Mouse (Mus musculus): Measurements from ENCODE around the gene Uqcc2. TPM values are rescaled to one million over a fixed set of nuclear protein-coding genes. Genes with fewer than 3 reads are reported as not detected.

Uqcc2 gene
- 257 and 276 TPM in 2 replicates for polyA plus RNA-seq (2015; fragmentation: Nextera tagmentation; extraction: Ambion mirVana)

DNA sequence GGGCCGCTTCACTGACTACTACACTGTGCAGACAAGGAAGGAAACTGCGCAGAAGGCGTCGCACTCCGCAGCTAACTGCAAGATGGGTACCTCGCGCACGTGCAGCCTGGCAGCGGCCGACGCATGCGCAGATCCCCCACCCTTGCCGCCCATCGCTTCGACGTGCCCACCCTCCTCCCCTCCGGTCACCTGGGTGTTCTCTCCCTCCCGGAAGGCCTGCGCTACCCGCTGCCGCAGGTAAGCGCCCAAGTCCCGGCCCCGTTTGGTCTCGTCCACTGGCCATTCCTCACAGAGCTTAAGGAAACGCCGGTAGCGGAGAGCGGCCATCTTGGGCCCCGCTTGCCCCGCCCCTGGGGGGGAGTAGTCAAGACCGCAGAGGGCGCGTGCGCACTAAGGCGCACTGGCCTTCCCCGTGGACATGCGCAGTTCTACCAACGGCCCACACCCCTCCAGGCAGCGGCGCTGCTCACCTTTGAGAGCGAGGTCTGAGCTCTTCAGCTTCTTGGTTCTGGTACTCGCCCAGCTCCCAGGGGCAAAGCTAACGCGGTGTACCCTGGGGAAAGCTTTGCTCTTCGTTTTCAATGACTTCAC, at the start of gene Uqcc2:
Uqcc2 (minus strand) TSS at position 366 of the 591 bp plus-strand sequence.
- H3K27me3 ChIP-seq, result no peaks in the 10 kb centered on the region
- H3K4me1 ChIP-seq, result peaks cover 32% of the 10 kb centered on the region
- WGBS, result under 1% methylated on average over 44 of the region's 46 CpGs

DNA sequence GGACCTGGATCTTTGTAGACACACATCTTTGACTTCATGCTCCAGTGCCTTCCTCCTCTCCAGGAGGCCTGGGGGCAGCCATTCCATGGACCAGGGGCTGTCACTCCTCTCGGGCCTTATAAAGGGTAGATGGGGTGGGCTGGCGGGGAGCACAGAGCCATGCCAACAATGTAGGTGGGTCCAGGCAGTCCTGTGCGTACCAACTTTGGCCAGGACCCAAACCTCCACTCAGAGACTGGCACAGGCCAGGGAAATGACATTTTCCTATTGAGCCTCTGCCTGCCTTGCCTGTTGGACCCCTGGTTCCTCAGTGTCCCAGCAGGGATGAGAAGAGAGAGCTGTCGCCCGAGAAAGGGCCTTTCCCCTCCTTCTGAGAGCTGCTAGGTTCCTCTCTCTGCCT, 48.7 kb upstream of the Uqcc2 start:
- Histone ChIP-seq H3K27ac (no peak overlapping the region), H3K36me3 (no peaks in the 10 kb centered on the region), H3K27me3 (no peaks in the 10 kb centered on the region), H3K9me3 (no peaks in the 10 kb centered on the region), H3K4me3 (no peak overlapping the region), H3K9ac (no peak overlapping the region), H3K4me2 (no peak overlapping the region), H3K4me1 (no peaks in the 10 kb centered on the region)
- WGBS, result 72% methylated on average over 5 of the region's 5 CpGs
- ATAC-seq (ENCODE audit: borderline replicate concordance, extremely low read depth, low FRiP score, low TSS enrichment), result no peak

More for the DNA sequence above, at the start of gene Uqcc2:
- Histone ChIP-seq H3K27ac (0 out of 2 replicates have a peak within 1 kb of the TSS, but pooled peaks have one; percentile 54), H3K36me3 (no peaks in the 10 kb centered on the region), H3K9me3 (no peaks in the 10 kb centered on the region), H3K4me2 (peak within 1 kb of the TSS; percentile 58), H3K4me3 (peak within 1 kb of the TSS; percentile 71), H3K9ac (peak within 1 kb of the TSS; percentile 67)
- ATAC-seq (ENCODE audit: borderline replicate concordance, extremely low read depth, low FRiP score, low TSS enrichment), result peak; percentile 93

- WGBS, result 30% methylated on average over 3 of the region's 3 CpGs
- ATAC-seq (ENCODE audit: borderline replicate concordance, extremely low read depth, low FRiP score, low TSS enrichment), result 0 out of 2 replicates have a peak, but pooled peaks have one; percentile 19
These were observed 48.0 kb upstream of the Uqcc2 start for GRCm38 (mm10) chr17:27181666-27182065.

GRCm38 (mm10) chr17:27179681-27180280, 46.1 kb upstream of the Uqcc2 start:
- no peaks in the 10 kb centered on the region for H3K9me3 ChIP-seq
- no peak overlapping the region for H3K27ac ChIP-seq
- H3K4me2 ChIP-seq, result no peak overlapping the region
- H3K4me1 ChIP-seq, result peaks cover 10% of the 10 kb centered on the region; the same call in 1 of the 2 replicates
- 63% methylated on average over 12 of the region's 12 CpGs for WGBS
- H3K27me3 ChIP-seq, result no peaks in the 10 kb centered on the region
- no peak overlapping the region for H3K4me3 ChIP-seq
- no peak for ATAC-seq (ENCODE audit: borderline replicate concordance, extremely low read depth, low FRiP score, low TSS enrichment)
- no peaks in the 10 kb centered on the region for H3K36me3 ChIP-seq
- H3K9ac ChIP-seq, result no peak overlapping the region

More at GRCm38 (mm10) chr17:27181666-27182065, 48.0 kb upstream of the Uqcc2 start:
- no peak overlapping the region for H3K4me2 ChIP-seq
- H3K9me3 ChIP-seq, result no peaks in the 10 kb centered on the region
- no peak overlapping the region for H3K4me3 ChIP-seq
- H3K36me3 ChIP-seq, result no peaks in the 10 kb centered on the region
- H3K27ac ChIP-seq, result no peak overlapping the region
- no peaks in the 10 kb centered on the region for H3K4me1 ChIP-seq
- H3K9ac ChIP-seq, result no peak overlapping the region
- no peaks in the 10 kb centered on the region for H3K27me3 ChIP-seq

GRCm38 (mm10) chr17:27178427-27179177, 44.9 kb upstream of the Uqcc2 start:
- no peak overlapping the region for H3K4me3 ChIP-seq
- H3K27me3 ChIP-seq, result no peaks in the 10 kb centered on the region
- H3K9me3 ChIP-seq, result no peaks in the 10 kb centered on the region
- peaks cover 10% of the 10 kb centered on the region; the same call in 1 of the 2 replicates for H3K4me1 ChIP-seq
- WGBS, result 87% methylated on average over 17 of the region's 17 CpGs
- no peak overlapping the region for H3K9ac ChIP-seq
- no peaks in the 10 kb centered on the region for H3K36me3 ChIP-seq
- H3K4me2 ChIP-seq, result no peak overlapping the region
- ATAC-seq (ENCODE audit: borderline replicate concordance, extremely low read depth, low FRiP score, low TSS enrichment), result no peak
- no peak overlapping the region for H3K27ac ChIP-seq

- Histone ChIP-seq H3K27me3 (no peaks in the 10 kb centered on the region), H3K4me3 (no peak overlapping the region), H3K27ac (no peak overlapping the region), H3K36me3 (no peaks in the 10 kb centered on the region), H3K4me1 (peaks cover 10% of the 10 kb centered on the region; the same call in 1 of the 2 replicates), H3K9ac (no peak overlapping the region), H3K4me2 (no peak overlapping the region), H3K9me3 (no peaks in the 10 kb centered on the region)
- no peak for ATAC-seq (ENCODE audit: borderline replicate concordance, extremely low read depth, low FRiP score, low TSS enrichment)
- WGBS, result 85% methylated on average over 9 of the region's 9 CpGs
These were observed 44.3 kb upstream of the Uqcc2 start for GRCm38 (mm10) chr17:27178019-27178418.

GRCm38 (mm10) chr17:27176754-27177153, 43.0 kb upstream of the Uqcc2 start:
- Histone ChIP-seq H3K27ac (no peak overlapping the region), H3K36me3 (no peaks in the 10 kb centered on the region), H3K27me3 (no peaks in the 10 kb centered on the region), H3K9ac (no peak overlapping the region), H3K4me2 (no peak overlapping the region), H3K4me1 (peaks cover 10% of the 10 kb centered on the region; the same call in 1 of the 2 replicates), H3K4me3 (no peak overlapping the region), H3K9me3 (no peaks in the 10 kb centered on the region)
- 87% methylated on average over 4 of the region's 4 CpGs for WGBS
- no peak for ATAC-seq (ENCODE audit: borderline replicate concordance, extremely low read depth, low FRiP score, low TSS enrichment)

GRCm38 (mm10) chr17:27176287-27176686, 42.6 kb upstream of the Uqcc2 start:
- no peak for ATAC-seq (ENCODE audit: borderline replicate concordance, extremely low read depth, low FRiP score, low TSS enrichment)
- Histone ChIP-seq H3K27me3 (no peaks in the 10 kb centered on the region), H3K4me1 (peaks cover 10% of the 10 kb centered on the region; the same call in 1 of the 2 replicates), H3K9ac (no peak overlapping the region), H3K4me2 (no peak overlapping the region), H3K27ac (no peak overlapping the region), H3K36me3 (no peaks in the 10 kb centered on the region), H3K4me3 (no peak overlapping the region), H3K9me3 (no peaks in the 10 kb centered on the region)
- WGBS, result 67% methylated on average over 3 of the region's 3 CpGs

DNA sequence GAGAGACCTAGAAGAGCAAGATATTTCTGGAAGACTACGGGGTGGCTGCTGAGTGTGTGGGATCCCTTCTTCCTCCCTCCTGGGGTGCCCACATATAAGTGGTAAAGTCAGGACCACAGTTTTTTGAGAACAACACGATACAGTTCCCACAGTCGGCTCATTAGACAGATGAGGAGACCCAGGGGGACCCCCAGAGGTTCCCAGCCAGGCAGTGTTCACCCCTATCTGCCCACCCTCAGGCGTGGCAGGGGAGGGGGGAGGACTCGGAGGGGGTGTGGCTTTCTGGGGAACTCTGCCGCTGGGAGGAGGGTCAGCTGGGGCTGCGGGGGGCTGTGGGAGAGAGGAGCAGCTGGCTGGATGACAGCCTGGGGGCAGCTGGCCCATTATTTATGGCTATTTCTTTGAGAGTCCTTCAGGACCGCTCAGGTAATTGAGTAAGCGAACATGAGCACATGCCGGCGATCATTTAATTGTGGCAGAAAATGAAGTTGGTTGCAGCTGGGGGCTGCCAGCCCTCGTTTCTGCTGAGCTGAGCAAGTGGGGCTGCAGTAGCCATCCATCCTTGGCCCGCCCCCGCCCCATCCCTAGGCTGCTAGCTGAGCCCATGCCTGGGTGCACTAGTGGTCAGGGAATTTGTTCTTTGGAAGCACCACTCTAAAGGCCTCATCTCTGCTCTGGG, 41.6 kb upstream of the Uqcc2 start:
- Histone ChIP-seq H3K27ac (no peak overlapping the region), H3K9ac (no peak overlapping the region), H3K9me3 (no peaks in the 10 kb centered on the region), H3K4me1 (peaks cover 10% of the 10 kb centered on the region; the same call in 1 of the 2 replicates), H3K36me3 (no peaks in the 10 kb centered on the region), H3K4me2 (no peak overlapping the region), H3K4me3 (no peak overlapping the region), H3K27me3 (no peaks in the 10 kb centered on the region)
- WGBS, result 31% methylated on average over 14 of the region's 14 CpGs
- ATAC-seq (ENCODE audit: borderline replicate concordance, extremely low read depth, low FRiP score, low TSS enrichment), result no peak

GRCm38 (mm10) chr17:27173715-27174114, 40.0 kb upstream of the Uqcc2 start:
- Histone ChIP-seq H3K27ac (no peak overlapping the region), H3K36me3 (no peaks in the 10 kb centered on the region), H3K9ac (no peak overlapping the region), H3K4me1 (peaks cover 10% of the 10 kb centered on the region; the same call in 1 of the 2 replicates), H3K4me3 (no peak overlapping the region), H3K9me3 (no peaks in the 10 kb centered on the region), H3K27me3 (no peaks in the 10 kb centered on the region), H3K4me2 (no peak overlapping the region)
- WGBS, result 59% methylated on average over 3 of the region's 3 CpGs
- ATAC-seq (ENCODE audit: borderline replicate concordance, extremely low read depth, low FRiP score, low TSS enrichment), result no peak

DNA sequence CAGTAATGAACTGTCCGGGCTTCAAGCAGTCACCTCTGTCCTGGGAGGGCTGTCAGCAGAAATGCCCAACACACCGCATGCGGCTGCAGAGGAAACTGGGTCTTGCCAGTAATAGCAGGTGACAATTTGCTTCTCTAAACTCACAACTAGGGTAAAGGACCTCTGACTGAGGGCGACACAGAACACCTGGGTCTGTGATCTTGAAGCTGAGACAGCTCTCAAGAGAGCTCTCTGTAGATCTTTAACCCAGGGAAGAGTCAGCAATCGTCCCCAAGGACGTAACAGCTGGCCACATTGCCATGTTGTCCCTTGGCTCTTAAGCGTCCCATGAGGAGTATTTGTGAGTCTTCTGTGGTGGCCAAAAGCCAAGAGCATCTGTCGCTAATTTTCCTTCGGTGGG, 38.7 kb upstream of the Uqcc2 start:
- H3K9me3 ChIP-seq, result no peaks in the 10 kb centered on the region
- no peak overlapping the region for H3K4me3 ChIP-seq
- H3K27me3 ChIP-seq, result no peaks in the 10 kb centered on the region
- no peak overlapping the region for H3K9ac ChIP-seq
- WGBS, result 57% methylated on average over 9 of the region's 9 CpGs
- ATAC-seq (ENCODE audit: borderline replicate concordance, extremely low read depth, low FRiP score, low TSS enrichment), result no peak
- no peaks in the 10 kb centered on the region for H3K36me3 ChIP-seq
- peaks cover 10% of the 10 kb centered on the region; the same call in 1 of the 2 replicates for H3K4me1 ChIP-seq
- H3K4me2 ChIP-seq, result no peak overlapping the region
- no peak overlapping the region for H3K27ac ChIP-seq

Measured in lung, embryonic 15.5 days (tissue).